Mouse (Mus musculus): ENCODE data around the gene Trmt1l.

The Trmt1l gene

GRCm38 (mm10) chr1:151495635-151496285, 67.4 kb downstream of the Trmt1l start:
- DNase-seq (ENCODE audit: low spot score): no peak

DNA sequence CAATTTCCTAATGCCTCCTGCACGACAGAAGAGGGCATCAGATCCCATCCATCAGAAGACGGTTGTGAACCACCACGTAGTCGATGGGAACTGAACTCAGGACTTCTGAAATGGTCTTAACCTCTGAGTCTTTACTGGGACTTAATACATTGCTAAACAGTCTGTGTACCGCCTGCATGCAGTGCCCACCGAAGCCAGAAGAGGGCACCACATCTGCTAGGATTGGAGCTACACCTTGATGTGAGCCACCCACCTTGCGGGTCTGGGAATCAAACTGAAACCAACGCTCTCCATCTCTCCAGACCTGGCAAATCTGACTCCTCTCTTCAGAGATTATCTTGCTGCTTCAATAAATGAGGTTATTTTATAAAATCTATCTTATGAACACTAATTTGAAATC, 68.7 kb downstream of the Trmt1l start:
- no peak for DNase-seq (ENCODE audit: low spot score)

- no peak for DNase-seq (ENCODE audit: low spot score)
Measured at GRCm38 (mm10) chr1:151497942-151498341, 69.6 kb downstream of the Trmt1l start.

GRCm38 (mm10) chr1:151498381-151498780, 70.0 kb downstream of the Trmt1l start:
- no peak for DNase-seq (ENCODE audit: low spot score)

- peak; percentile 66 for DNase-seq (ENCODE audit: low spot score)
Measured at GRCm38 (mm10) chr1:151499815-151500501, 71.6 kb downstream of the Trmt1l start.

- peak; percentile 96 for DNase-seq (ENCODE audit: low spot score)
Measured at GRCm38 (mm10) chr1:151500531-151501361, 72.4 kb downstream of the Trmt1l start, which contains the start of gene Rnf2. TSS of gene Rnf2 (minus strand) at chr1:151500955.

Measured in yolk sac, embryonic 10.5 days (tissue).